Mouse (Mus musculus) CH12.LX (cell line): ENCODE results near the gene Matn3.

Experiments
- BHLHE40 ChIP-seq: IDR thresholded peaks from 2 replicates; pipeline ENCODE4 v1.6.1; 2011; ENCODE audit warnings: mild to moderate bottlenecking, low read depth, low read length, improper control_type of control experiment
- CHD1 ChIP-seq: IDR thresholded peaks from 2 replicates; pipeline ENCODE4 v1.6.1; 2012; ENCODE audit warnings: low read depth, low read length, improper control_type of control experiment, inconsistent platforms
- CTCF ChIP-seq, 2 experiments: IDR thresholded peaks in 1 of 2; conservative IDR thresholded peaks in 1 of 2; 2 replicates each; pipeline ENCODE4 v1.5.1; 2011 to 2012; ENCODE audit warnings: low read depth in 2 of 2, low read length in 2 of 2, improper control_type of control experiment in 1 of 2, inconsistent platforms in 1 of 2, mild to moderate bottlenecking in 1 of 2, moderate library complexity in 1 of 2
- ELF1 ChIP-seq: IDR thresholded peaks from 2 replicates; pipeline ENCODE4 v1.6.1; 2014; ENCODE audit warnings: low read depth, mild to moderate bottlenecking, inconsistent platforms, low read length, improper control_type of control experiment
- ETS1 ChIP-seq: conservative IDR thresholded peaks from 2 replicates; pipeline ENCODE4 v1.6.1; 2012; ENCODE audit warnings: low read depth, mild to moderate bottlenecking, inconsistent platforms, low read length, improper control_type of control experiment, moderate library complexity
- GABPA ChIP-seq: IDR thresholded peaks from 2 replicates; pipeline ENCODE4 v1.6.1; 2012; ENCODE audit warnings: low read depth, low read length, improper control_type of control experiment, inconsistent platforms; ENCODE audit not compliant: insufficient replicate concordance
- HCFC1 ChIP-seq: IDR thresholded peaks from 2 replicates; pipeline ENCODE4 v1.6.1; 2012; ENCODE audit warnings: low read depth, mild to moderate bottlenecking, inconsistent platforms, low read length, improper control_type of control experiment
- MAFK ChIP-seq: IDR thresholded peaks from 2 replicates; pipeline ENCODE4 v1.6.1; 2011; ENCODE audit warnings: low read length, improper control_type of control experiment; ENCODE audit not compliant: insufficient replicate concordance
- MAX ChIP-seq: IDR thresholded peaks from 2 replicates; pipeline ENCODE4 v1.6.1; 2011; ENCODE audit warnings: low read length, improper control_type of control experiment
- NELFE ChIP-seq: IDR thresholded peaks from 2 replicates; pipeline ENCODE4 v1.6.1; 2011; ENCODE audit warnings: low read depth, low read length, improper control_type of control experiment
- PAX5 ChIP-seq: IDR thresholded peaks from 2 replicates; pipeline ENCODE4 v1.6.1; 2012; ENCODE audit warnings: low read length, inconsistent platforms, mixed read lengths
- POLR2A ChIP-seq: IDR thresholded peaks from 2 replicates; pipeline ENCODE4 v1.6.1; 2011; ENCODE audit warnings: low read depth, mild to moderate bottlenecking, improper control_type of control experiment, low read length
- RAD21 ChIP-seq: IDR thresholded peaks from 2 replicates; pipeline ENCODE4 v1.6.1; 2011; ENCODE audit warnings: low read depth, mild to moderate bottlenecking, low read length, improper control_type of control experiment, moderate library complexity
- TCF12 ChIP-seq: IDR thresholded peaks from 2 replicates; pipeline ENCODE4 v1.6.1; 2014; ENCODE audit warnings: low read depth, mild to moderate bottlenecking, inconsistent platforms, low read length, improper control_type of control experiment

- TF ChIP-seq CTCF (conservative IDR thresholded peaks at IDR 0.05 in 1 of 2, IDR thresholded peaks at IDR 0.05 in 1 of 2; ENCODE audit: low read depth in 2 of 2, low read length in 2 of 2) (peak; percentile 50 to 99), HCFC1 (peak; percentile 36; the same call in 1 of the 2 replicates), RAD21 (peak; percentile 93), GABPA (no peak), NELFE (peak; percentile 62; the same call in 1 of the 2 replicates), PAX5 (no peak), ETS1 (no peak), POLR2A (no peak), ELF1 (0 out of 2 replicates have a peak, but pooled peaks have one; percentile 19), MAFK (peak; percentile 40; the same call in 1 of the 2 replicates), TCF12 (no peak), MAX (no peak), CHD1 (no peak), BHLHE40 (0 out of 2 replicates have a peak, but pooled peaks have one; percentile 6)
Measured at GRCm38 (mm10) chr12:9002038-9002648, 54.4 kb downstream of the Matn3 start.
